In genomic region chr5:88971554-88971953, GRCm38 (mm10) we compare ENCODE assay signal across 23 mouse cellular contexts.
A peak's percentile ranks its signal among the peaks of the same experiment; 100 is the strongest.
DNase-seq lines count a peak whose midpoint lies in the region; ATAC-seq and TF ChIP-seq lines count a peak whose summit lies in the region.
"Had no signal": no experiment of that assay in that cellular context is flagged by ENCODE, and none has a peak within 500 bp of the region (broad histone marks: within the 10 kb centered on the region; RNA-seq: fewer than 3 reads in every experiment).

No protein-coding gene starts in this region.

- no peak overlapping the region for H3K4me2 ChIP-seq in intestine, postnatal 0 days (replicated peaks; ENCODE audit: low read depth)
- H3K4me2 ChIP-seq in intestine, embryonic 15.5 days (replicated peaks) = no peak overlapping the region
- H3K4me2 ChIP-seq in liver, postnatal 0 days (ENCODE audit: low read depth, low read length) = no peak overlapping the region
- no peak overlapping the region for H3K4me2 ChIP-seq in liver, embryonic 11.5 days
- no peak overlapping the region for H3K4me2 ChIP-seq in CH12.LX (ENCODE audit: insufficient read depth, low read depth, poor library complexity, severe bottlenecking)
- H3K4me2 ChIP-seq: forebrain, embryonic 12.5 days; heart, embryonic 15.5 days; liver, embryonic 13.5 days; midbrain, embryonic 12.5 days; neural tube, embryonic 15.5 days had no signal

- 0 out of 2 replicates have a peak, but pooled peaks cover 8% of the 10 kb centered on the region for H3K4me1 ChIP-seq in intestine, postnatal 0 days (replicated peaks; ENCODE audit: control insufficient read depth, insufficient read depth, low read length)
- H3K4me1 ChIP-seq in intestine, embryonic 15.5 days (replicated peaks) = no peaks in the 10 kb centered on the region
- no peaks in the 10 kb centered on the region for H3K4me1 ChIP-seq in liver, postnatal 0 days (ENCODE audit: insufficient read depth)
- H3K4me1 ChIP-seq in liver, embryonic 11.5 days (replicated peaks; ENCODE audit: control insufficient read depth, insufficient read depth, low read length) = no peaks in the 10 kb centered on the region
- no peaks in the 10 kb centered on the region for H3K4me1 ChIP-seq in CH12.LX (ENCODE audit: control insufficient read depth in 1 of 2, insufficient read depth in 2 of 2)
- H3K4me1 ChIP-seq: neural tube, embryonic 15.5 days had no signal

- peak; percentile 62 for TF ChIP-seq CTCF in intestine, postnatal 0 days (IDR thresholded peaks at IDR 0.05; ENCODE audit: low read depth)
- TF ChIP-seq CTCF in liver, postnatal 0 days (IDR thresholded peaks at IDR 0.05; ENCODE audit: low read depth) = peak; percentile 49
- peak in 1 of 2 experiments; percentile 47; a peak in 2 of 4 replicates for TF ChIP-seq CTCF in CH12.LX (conservative IDR thresholded peaks at IDR 0.05 in 1 of 2, IDR thresholded peaks at IDR 0.05 in 1 of 2; ENCODE audit: low read depth in 2 of 2, low read length in 2 of 2)

- H3K4me3 ChIP-seq in intestine, postnatal 0 days (ENCODE audit: low read depth, low read length) = no peak overlapping the region
- no peak overlapping the region for H3K4me3 ChIP-seq in intestine, embryonic 15.5 days (replicated peaks)
- H3K4me3 ChIP-seq in liver, postnatal 0 days (ENCODE audit: low read depth, low read length) = no peak overlapping the region
- no peak overlapping the region for H3K4me3 ChIP-seq in liver, embryonic 11.5 days (ENCODE audit: low read depth, low read length)
- H3K4me3 ChIP-seq in CH12.LX (replicated peaks in 1 of 3; ENCODE audit: low read depth in 2 of 3, low read length in 2 of 3, poor library complexity in 1 of 3) = no peak overlapping the region
- H3K4me3 ChIP-seq: forebrain, embryonic 12.5 days; heart, adult 2 months; heart, embryonic 15.5 days; hindbrain, embryonic 10.5 days; left cerebral cortex, adult 2 months; liver, embryonic 13.5 days; midbrain, embryonic 12.5 days; myocyte; neural tube, embryonic 15.5 days had no signal

- TF ChIP-seq EP300 in liver, postnatal 0 days (IDR thresholded peaks at IDR 0.05; ENCODE audit: low read depth) = no peak
- no peak for TF ChIP-seq EP300 in CH12.LX (IDR thresholded peaks at IDR 0.05; ENCODE audit: low read length)

- TF ChIP-seq RAD21 in CH12.LX (IDR thresholded peaks at IDR 0.05; ENCODE audit: low read depth, low read length) = peak; percentile 28

- H3K9ac ChIP-seq in intestine, postnatal 0 days (ENCODE audit: low read depth, low read length) = no peak overlapping the region
- no peak overlapping the region for H3K9ac ChIP-seq in intestine, embryonic 15.5 days
- no peak overlapping the region for H3K9ac ChIP-seq in liver, postnatal 0 days (replicated peaks)
- H3K9ac ChIP-seq in liver, embryonic 11.5 days (ENCODE audit: low read depth, low read length) = no peak overlapping the region
- H3K9ac ChIP-seq in CH12.LX (ENCODE audit: insufficient read depth, low read depth) = no peak overlapping the region
- H3K9ac ChIP-seq: forebrain, embryonic 12.5 days; heart, embryonic 15.5 days; liver, embryonic 13.5 days; midbrain, embryonic 12.5 days; neural tube, embryonic 15.5 days had no signal

- ATAC-seq in intestine, postnatal 0 days = no peak
- no peak for ATAC-seq in intestine, embryonic 15.5 days
- no peak for ATAC-seq in liver, postnatal 0 days
- ATAC-seq in liver, embryonic 11.5 days (replicated peaks; ENCODE audit: low FRiP score) = no peak
- peak; percentile 64 for ATAC-seq in megakaryocyte progenitor cell, adult 5-6 weeks (replicated peaks; ENCODE audit: poor library complexity)

- dilution Hi-C loops in CH12.LX (cut with MboI; ENCODE audit: extremely low pct_ligation_motif_present, extremely low pct_unique_long_range_greater_than_20kb, low sequenced_read_pairs) = no loop called here

- no peaks in the 10 kb centered on the region for H3K36me3 ChIP-seq in intestine, postnatal 0 days (ENCODE audit: control insufficient read depth, insufficient read depth)
- no peaks in the 10 kb centered on the region for H3K36me3 ChIP-seq in intestine, embryonic 15.5 days
- no peaks in the 10 kb centered on the region for H3K36me3 ChIP-seq in liver, postnatal 0 days (replicated peaks; ENCODE audit: insufficient read depth, low read length)
- H3K36me3 ChIP-seq in liver, embryonic 11.5 days (ENCODE audit: control insufficient read depth, insufficient read depth, low read length) = no peaks in the 10 kb centered on the region
- no peaks in the 10 kb centered on the region for H3K36me3 ChIP-seq in CH12.LX (replicated peaks in 1 of 2; ENCODE audit: control insufficient read depth in 1 of 2, insufficient read depth in 1 of 2, low read length in 1 of 2)
- H3K36me3 ChIP-seq: forebrain, embryonic 12.5 days; heart, embryonic 15.5 days; hindbrain, embryonic 10.5 days; liver, embryonic 13.5 days; midbrain, embryonic 12.5 days; neural tube, embryonic 15.5 days had no signal

- no peak overlapping the region for H3K27ac ChIP-seq in intestine, postnatal 0 days (ENCODE audit: low read depth, low read length)
- H3K27ac ChIP-seq in intestine, embryonic 15.5 days = no peak overlapping the region
- no peak overlapping the region for H3K27ac ChIP-seq in liver, postnatal 0 days (ENCODE audit: low read depth)
- no peak overlapping the region for H3K27ac ChIP-seq in liver, embryonic 11.5 days (ENCODE audit: low read depth, low read length)
- H3K27ac ChIP-seq in CH12.LX (ENCODE audit: insufficient read depth, low read depth) = no peak overlapping the region
- H3K27ac ChIP-seq: forebrain, embryonic 12.5 days; heart, adult 2 months; heart, embryonic 15.5 days; hindbrain, embryonic 10.5 days; liver, embryonic 13.5 days; midbrain, embryonic 12.5 days; neural tube, embryonic 15.5 days had no signal

- DNase-seq in liver, postnatal 0 days = no peak
- no peak for DNase-seq in liver, embryonic 11.5 days (ENCODE audit: low spot score)
- no peak for DNase-seq in CH12.LX (ENCODE audit: extremely low read depth)
- DNase-seq in testis, postnatal 14 days (ENCODE audit: low spot score) = no peak
- DNase-seq: adrenal gland, postnatal 14 days; B cell, adult 2 months; cerebellum, adult 9-11 months; gastrocnemius, postnatal 14 days; heart, adult 2 months; left cerebral cortex, postnatal 4 days; liver, embryonic 13.5 days; right cerebral cortex, postnatal 14 days; spleen, adult 18-20 months had no signal

- H3K27me3 ChIP-seq in intestine, postnatal 0 days (replicated peaks; ENCODE audit: control insufficient read depth, insufficient read depth, low read length) = no peaks in the 10 kb centered on the region
- no peaks in the 10 kb centered on the region for H3K27me3 ChIP-seq in intestine, embryonic 15.5 days (replicated peaks)
- H3K27me3 ChIP-seq in liver, postnatal 0 days (ENCODE audit: insufficient read depth, low read length) = no peaks in the 10 kb centered on the region
- no peaks in the 10 kb centered on the region for H3K27me3 ChIP-seq in liver, embryonic 11.5 days (replicated peaks; ENCODE audit: control insufficient read depth, insufficient read depth, low read length)
- no peaks in the 10 kb centered on the region for H3K27me3 ChIP-seq in CH12.LX (replicated peaks)
- H3K27me3 ChIP-seq: forebrain, embryonic 12.5 days; heart, embryonic 15.5 days; liver, embryonic 13.5 days; midbrain, embryonic 12.5 days; neural tube, embryonic 15.5 days had no signal

- no peaks in the 10 kb centered on the region for H3K79me2 ChIP-seq in CH12.LX (replicated peaks; ENCODE audit: control insufficient read depth, extremely low read depth, insufficient read depth, poor library complexity, severe bottlenecking)

- in situ Hi-C loops in CH12.LX (cut with MboI; ENCODE audit: low pct_ligation_motif_present, low pct_unique_long_range_greater_than_20kb, low sequenced_read_pairs) = no loop called here

- no peak for TF ChIP-seq POLR2A in CH12.LX (IDR thresholded peaks at IDR 0.05; ENCODE audit: low read depth, low read length)

- H3K9me3 ChIP-seq in intestine, postnatal 0 days (ENCODE audit: control insufficient read depth) = no peaks in the 10 kb centered on the region
- no peaks in the 10 kb centered on the region for H3K9me3 ChIP-seq in intestine, embryonic 15.5 days
- no peaks in the 10 kb centered on the region for H3K9me3 ChIP-seq in liver, postnatal 0 days (ENCODE audit: low read length)
- no peaks in the 10 kb centered on the region for H3K9me3 ChIP-seq in liver, embryonic 11.5 days (ENCODE audit: control insufficient read depth, low read length)
- H3K9me3 ChIP-seq in CH12.LX (replicated peaks; ENCODE audit: low read length) = no peaks in the 10 kb centered on the region
- H3K9me3 ChIP-seq: forebrain, embryonic 12.5 days; heart, embryonic 15.5 days; hindbrain, embryonic 10.5 days; liver, embryonic 13.5 days; midbrain, embryonic 12.5 days; neural tube, embryonic 15.5 days had no signal

TF ChIP-seq in CH12.LX, 34 proteins besides CTCF, POLR2A, EP300 and RAD21:
- TF ChIP-seq UBTF (IDR thresholded peaks at IDR 0.05; ENCODE audit: low read depth, low read length) (no peak), SMC3 (IDR thresholded peaks at IDR 0.05; ENCODE audit: low read depth, low read length) (peak; percentile 24)
